Mouse (Mus musculus): ENCODE data around the gene Frmpd2. TPM values are rescaled to one million over a fixed set of nuclear protein-coding genes. Genes with fewer than 3 reads are reported as not detected.

Gene Frmpd2
- polyA plus RNA-seq, 1 experiment from 2014 or later, result not detected

- no peaks in the 10 kb centered on the region for H3K36me3 ChIP-seq (ENCODE audit: control insufficient read depth, insufficient read depth, low read length)
- DNase-seq (ENCODE audit: low spot score), result no peak
- WGBS, result 1% methylated on average over 63 of the region's 72 CpGs
Measured at GRCm38 (mm10) chr14:33446561-33447023, 24.9 kb upstream of the Frmpd2 start.

GRCm38 (mm10) chr14:33447027-33447569 lies 24.4 kb upstream of the Frmpd2 start, which contains the start of gene Mapk8:
Gene Mapk8 (minus strand): TSS chr14:33447158.
- peak within 1 kb of the TSS; percentile 76 for H3K4me2 ChIP-seq (replicated peaks; ENCODE audit: low read depth)
- DNase-seq (ENCODE audit: low spot score), result peak; percentile 99
- peak; percentile 98 for ATAC-seq (ENCODE audit: low FRiP score, low TSS enrichment)
- TF ChIP-seq CTCF (IDR thresholded peaks at IDR 0.05; ENCODE audit: low read depth), result peak; percentile 52
- TF ChIP-seq EP300 (optimal IDR thresholded peaks at IDR 0.05), result no peak
- H3K9me3 ChIP-seq (ENCODE audit: control insufficient read depth, low read length), result no peaks in the 10 kb centered on the region
- H3K4me1 ChIP-seq (replicated peaks; ENCODE audit: control insufficient read depth, insufficient read depth), result no peaks in the 10 kb centered on the region
- no peaks in the 10 kb centered on the region for H3K36me3 ChIP-seq (ENCODE audit: control insufficient read depth, insufficient read depth, low read length)
- WGBS, result under 1% methylated on average over 52 of the region's 70 CpGs
- H3K9ac ChIP-seq (ENCODE audit: low read length), result peak within 1 kb of the TSS; percentile 86
- peak within 1 kb of the TSS; percentile 93 for H3K27ac ChIP-seq (replicated peaks)
- H3K4me3 ChIP-seq (ENCODE audit: low read depth, low read length), result peak within 1 kb of the TSS; percentile 93
- H3K27me3 ChIP-seq (ENCODE audit: control insufficient read depth, insufficient read depth, low read length), result no peaks in the 10 kb centered on the region

More at GRCm38 (mm10) chr14:33446561-33447023, 24.9 kb upstream of the Frmpd2 start:
- no peaks in the 10 kb centered on the region for H3K4me1 ChIP-seq (replicated peaks; ENCODE audit: control insufficient read depth, insufficient read depth)
- peak overlapping the region; percentile 86 for H3K9ac ChIP-seq (ENCODE audit: low read length)
- H3K27ac ChIP-seq (replicated peaks), result peak overlapping the region; percentile 93
- H3K9me3 ChIP-seq (ENCODE audit: control insufficient read depth, low read length), result no peaks in the 10 kb centered on the region
- H3K27me3 ChIP-seq (ENCODE audit: control insufficient read depth, insufficient read depth, low read length), result no peaks in the 10 kb centered on the region
- TF ChIP-seq CTCF (IDR thresholded peaks at IDR 0.05; ENCODE audit: low read depth) (no peak), EP300 (optimal IDR thresholded peaks at IDR 0.05) (no peak)
- H3K4me3 ChIP-seq (ENCODE audit: low read depth, low read length), result peak overlapping the region; percentile 93
- no peak; the same call in 1 of the 2 replicates for ATAC-seq (ENCODE audit: low FRiP score, low TSS enrichment)
- H3K4me2 ChIP-seq (replicated peaks; ENCODE audit: low read depth), result peak overlapping the region; percentile 76

- Histone ChIP-seq H3K36me3 (ENCODE audit: control insufficient read depth, insufficient read depth, low read length) (no peaks in the 10 kb centered on the region), H3K27ac (replicated peaks) (no peak overlapping the region), H3K4me3 (ENCODE audit: low read depth, low read length) (no peak overlapping the region), H3K9ac (ENCODE audit: low read length) (no peak overlapping the region), H3K27me3 (ENCODE audit: control insufficient read depth, insufficient read depth, low read length) (no peaks in the 10 kb centered on the region), H3K9me3 (ENCODE audit: control insufficient read depth, low read length) (no peaks in the 10 kb centered on the region), H3K4me1 (replicated peaks; ENCODE audit: control insufficient read depth, insufficient read depth) (no peaks in the 10 kb centered on the region), H3K4me2 (replicated peaks; ENCODE audit: low read depth) (no peak overlapping the region)
- DNase-seq (ENCODE audit: low spot score) (no peak), ATAC-seq (ENCODE audit: low FRiP score, low TSS enrichment) (no peak)
- TF ChIP-seq CTCF (IDR thresholded peaks at IDR 0.05; ENCODE audit: low read depth) (no peak), EP300 (optimal IDR thresholded peaks at IDR 0.05) (no peak)
- WGBS, result 74% methylated on average over 4 of the region's 4 CpGs
Measured at GRCm38 (mm10) chr14:33448276-33448675, 23.2 kb upstream of the Frmpd2 start.

- TF ChIP-seq CTCF (IDR thresholded peaks at IDR 0.05; ENCODE audit: low read depth), result no peak
- TF ChIP-seq EP300 (optimal IDR thresholded peaks at IDR 0.05), result no peak
- H3K36me3 ChIP-seq (ENCODE audit: control insufficient read depth, insufficient read depth, low read length), result no peaks in the 10 kb centered on the region
- no peaks in the 10 kb centered on the region for H3K9me3 ChIP-seq (ENCODE audit: control insufficient read depth, low read length)
- no peaks in the 10 kb centered on the region for H3K4me1 ChIP-seq (replicated peaks; ENCODE audit: control insufficient read depth, insufficient read depth)
- no peak overlapping the region for H3K4me3 ChIP-seq (ENCODE audit: low read depth, low read length)
- no peaks in the 10 kb centered on the region for H3K27me3 ChIP-seq (ENCODE audit: control insufficient read depth, insufficient read depth, low read length)
- no peak overlapping the region for H3K4me2 ChIP-seq (replicated peaks; ENCODE audit: low read depth)
- DNase-seq (ENCODE audit: low spot score) (no peak), ATAC-seq (ENCODE audit: low FRiP score, low TSS enrichment) (no peak)
- H3K9ac ChIP-seq (ENCODE audit: low read length), result no peak overlapping the region
- no peak overlapping the region for H3K27ac ChIP-seq (replicated peaks)
- 81% methylated on average over 2 of the region's 2 CpGs for WGBS
Measured at GRCm38 (mm10) chr14:33449296-33449840, 22.1 kb upstream of the Frmpd2 start.

- Histone ChIP-seq H3K4me3 (ENCODE audit: low read depth, low read length) (no peak overlapping the region), H3K27me3 (ENCODE audit: control insufficient read depth, insufficient read depth, low read length) (no peaks in the 10 kb centered on the region), H3K4me1 (replicated peaks; ENCODE audit: control insufficient read depth, insufficient read depth) (no peaks in the 10 kb centered on the region), H3K27ac (replicated peaks) (no peak overlapping the region), H3K4me2 (replicated peaks; ENCODE audit: low read depth) (no peak overlapping the region), H3K9me3 (ENCODE audit: control insufficient read depth, low read length) (no peaks in the 10 kb centered on the region), H3K36me3 (ENCODE audit: control insufficient read depth, insufficient read depth, low read length) (no peaks in the 10 kb centered on the region), H3K9ac (ENCODE audit: low read length) (no peak overlapping the region)
- DNase-seq (ENCODE audit: low spot score) (no peak), ATAC-seq (ENCODE audit: low FRiP score, low TSS enrichment) (no peak)
- TF ChIP-seq CTCF (IDR thresholded peaks at IDR 0.05; ENCODE audit: low read depth) (no peak), EP300 (optimal IDR thresholded peaks at IDR 0.05) (no peak)
Measured at GRCm38 (mm10) chr14:33450331-33450730, 21.2 kb upstream of the Frmpd2 start.

- H3K27ac ChIP-seq (replicated peaks), result no peak overlapping the region
- TF ChIP-seq CTCF (IDR thresholded peaks at IDR 0.05; ENCODE audit: low read depth) (no peak), EP300 (optimal IDR thresholded peaks at IDR 0.05) (no peak)
- H3K9me3 ChIP-seq (ENCODE audit: control insufficient read depth, low read length), result no peaks in the 10 kb centered on the region
- no peak for ATAC-seq (ENCODE audit: low FRiP score, low TSS enrichment)
- no peaks in the 10 kb centered on the region for H3K27me3 ChIP-seq (ENCODE audit: control insufficient read depth, insufficient read depth, low read length)
- no peak for DNase-seq (ENCODE audit: low spot score)
- H3K36me3 ChIP-seq (ENCODE audit: control insufficient read depth, insufficient read depth, low read length), result no peaks in the 10 kb centered on the region
- no peak overlapping the region for H3K9ac ChIP-seq (ENCODE audit: low read length)
- H3K4me2 ChIP-seq (replicated peaks; ENCODE audit: low read depth), result no peak overlapping the region
- no peak overlapping the region for H3K4me3 ChIP-seq (ENCODE audit: low read depth, low read length)
- H3K4me1 ChIP-seq (replicated peaks; ENCODE audit: control insufficient read depth, insufficient read depth), result no peaks in the 10 kb centered on the region
- WGBS, result 71% methylated on average over 3 of the region's 3 CpGs
Measured at GRCm38 (mm10) chr14:33463658-33464057, 7.8 kb upstream of the Frmpd2 start.
